Mouse (Mus musculus) hindbrain, embryonic 13.5 days (tissue): ENCODE results near the gene Xylt1. TPM values are rescaled to one million over a fixed set of nuclear protein-coding genes. Genes with fewer than 3 reads are reported as not detected.

Source experiments
- ATAC-seq: fragments of 200-750 bp; cut with Nextera tagmentation; 2 replicates; pipeline ENCODE4 v1.8.0; 2017; ENCODE audit warnings: moderate TSS enrichment; ENCODE audit not compliant: low FRiP score
- H3K27ac ChIP-seq: fragments of 300-500 bp; sonication (generic); 2 replicates; pipeline ENCODE4 v1.5.1; 2015; ENCODE audit warnings: inconsistent platforms, mild to moderate bottlenecking, moderate library complexity
- H3K27me3 ChIP-seq: fragments of 300-500 bp; sonication (generic); 2 replicates; pipeline ENCODE4 v1.6.1; 2015; ENCODE audit warnings: mild to moderate bottlenecking, inconsistent platforms
- H3K36me3 ChIP-seq: fragments of 300-500 bp; sonication (generic); 2 replicates; pipeline ENCODE4 v1.6.1; 2015; ENCODE audit warnings: mild to moderate bottlenecking, inconsistent platforms
- H3K4me1 ChIP-seq: fragments of 300-500 bp; sonication (generic); replicated peaks from 2 replicates; pipeline ENCODE4 v1.6.1; 2015; ENCODE audit warnings: inconsistent platforms
- H3K4me2 ChIP-seq: fragments of 300-500 bp; sonication (generic); 2 replicates; pipeline ENCODE4 v1.6.1; 2015; ENCODE audit warnings: inconsistent platforms, mild to moderate bottlenecking, moderate library complexity
- H3K4me3 ChIP-seq: fragments of 300-500 bp; sonication (generic); 2 replicates; pipeline ENCODE4 v1.5.1; 2015; ENCODE audit warnings: mild to moderate bottlenecking, inconsistent platforms
- H3K9ac ChIP-seq: fragments of 300-500 bp; sonication (generic); 2 replicates; pipeline ENCODE4 v1.6.1; 2015; ENCODE audit warnings: mild to moderate bottlenecking, inconsistent platforms
- H3K9me3 ChIP-seq: fragments of 300-500 bp; sonication (generic); 2 replicates; pipeline ENCODE4 v1.6.1; 2016; ENCODE audit warnings: inconsistent platforms
- WGBS: fragments of 180-500 bp; shearing (Covaris S2); methylation state at CpG from one replicate; pipeline ENCODE4 v1.1.7; 2015; 5-methylcytosine and 5-hydroxymethylcytosine counted together
- polyA plus RNA-seq: library from polyadenylated mRNA; unstranded; fragments of >200 nt; fragmentation: Nextera tagmentation; extraction: Ambion mirVana; gene quantifications from 2 replicates; pipeline ENCODE4 v1.2.1, GENCODE M21; 2015

Xylt1 gene
- polyA plus RNA-seq, 1 experiment from 2014 or later, result 2.3 TPM

- ATAC-seq, result no peak
- Histone ChIP-seq H3K27me3 (no peaks in the 10 kb centered on the region), H3K9ac (no peak overlapping the region), H3K4me2 (no peak overlapping the region), H3K36me3 (peaks cover 8% of the 10 kb centered on the region), H3K27ac (no peak overlapping the region), H3K9me3 (no peaks in the 10 kb centered on the region), H3K4me1 (no peaks in the 10 kb centered on the region), H3K4me3 (no peak overlapping the region)
- WGBS, result 92% methylated on average over 10 of the region's 10 CpGs
Observed at GRCm38 (mm10) chr7:117667286-117667685, 286.5 kb downstream of the Xylt1 start.

- Histone ChIP-seq H3K9me3 (no peaks in the 10 kb centered on the region), H3K9ac (no peak overlapping the region), H3K27ac (no peak overlapping the region), H3K36me3 (peaks cover 8% of the 10 kb centered on the region), H3K4me2 (no peak overlapping the region), H3K4me3 (no peak overlapping the region), H3K4me1 (no peaks in the 10 kb centered on the region), H3K27me3 (no peaks in the 10 kb centered on the region)
- ATAC-seq, result no peak
- 89% methylated on average over 9 of the region's 9 CpGs for WGBS
Observed at GRCm38 (mm10) chr7:117668226-117668625, 287.4 kb downstream of the Xylt1 start.

- ATAC-seq, result no peak
- Histone ChIP-seq H3K36me3 (peaks cover 6% of the 10 kb centered on the region), H3K27me3 (no peaks in the 10 kb centered on the region), H3K4me3 (no peak overlapping the region), H3K27ac (no peak overlapping the region), H3K4me2 (no peak overlapping the region), H3K9me3 (no peaks in the 10 kb centered on the region), H3K4me1 (no peaks in the 10 kb centered on the region), H3K9ac (no peak overlapping the region)
- WGBS, result 89% methylated on average over 7 of the region's 7 CpGs
Observed at GRCm38 (mm10) chr7:117672121-117672591, 291.4 kb downstream of the Xylt1 start.

GRCm38 (mm10) chr7:117686120-117686996, 305.6 kb downstream of the Xylt1 start:
- WGBS, result 7% methylated on average over 5 of the region's 5 CpGs
- ATAC-seq, result peak; percentile 92

GRCm38 (mm10) chr7:117686997-117687302, 306.2 kb downstream of the Xylt1 start:
- Histone ChIP-seq H3K4me1 (peaks cover 9% of the 10 kb centered on the region), H3K36me3 (no peaks in the 10 kb centered on the region), H3K4me2 (no peak overlapping the region), H3K9me3 (no peaks in the 10 kb centered on the region), H3K4me3 (no peak overlapping the region), H3K9ac (no peak overlapping the region), H3K27me3 (0 out of 2 replicates have a peak, but pooled peaks cover 3% of the 10 kb centered on the region), H3K27ac (no peak overlapping the region)
- ATAC-seq, result no peak; the same call in 1 of the 2 replicates
- 31% methylated on average over 3 of the region's 3 CpGs for WGBS

More at GRCm38 (mm10) chr7:117686120-117686996, 305.6 kb downstream of the Xylt1 start:
- H3K27me3 ChIP-seq, result 0 out of 2 replicates have a peak, but pooled peaks cover 3% of the 10 kb centered on the region
- H3K4me1 ChIP-seq, result peaks cover 9% of the 10 kb centered on the region
- H3K4me2 ChIP-seq, result no peak overlapping the region
- no peaks in the 10 kb centered on the region for H3K9me3 ChIP-seq
- H3K4me3 ChIP-seq, result no peak overlapping the region
- no peaks in the 10 kb centered on the region for H3K36me3 ChIP-seq
- H3K27ac ChIP-seq, result 0 out of 2 replicates have a peak overlapping the region, but pooled peaks have one; percentile 30
- H3K9ac ChIP-seq, result no peak overlapping the region

- H3K27ac ChIP-seq, result no peak overlapping the region
- ATAC-seq, result no peak
- no peaks in the 10 kb centered on the region for H3K36me3 ChIP-seq
- peaks cover 15% of the 10 kb centered on the region; the same call in 1 of the 2 replicates for H3K4me1 ChIP-seq
- H3K4me3 ChIP-seq, result no peak overlapping the region
- 89% methylated on average over 4 of the region's 4 CpGs for WGBS
- H3K9me3 ChIP-seq, result no peaks in the 10 kb centered on the region; the same call in 1 of the 2 replicates
- H3K4me2 ChIP-seq, result no peak overlapping the region
- H3K9ac ChIP-seq, result no peak overlapping the region
- no peaks in the 10 kb centered on the region for H3K27me3 ChIP-seq
Observed at GRCm38 (mm10) chr7:117695612-117696011, 314.8 kb downstream of the Xylt1 start.

- Histone ChIP-seq H3K27ac (no peak overlapping the region), H3K36me3 (no peaks in the 10 kb centered on the region), H3K4me3 (no peak overlapping the region), H3K4me1 (peaks cover 15% of the 10 kb centered on the region; the same call in 1 of the 2 replicates), H3K9ac (no peak overlapping the region), H3K4me2 (no peak overlapping the region), H3K9me3 (no peaks in the 10 kb centered on the region; the same call in 1 of the 2 replicates), H3K27me3 (no peaks in the 10 kb centered on the region)
- 97% methylated on average over 4 of the region's 4 CpGs for WGBS
- ATAC-seq, result no peak
Observed at GRCm38 (mm10) chr7:117697681-117698080, 316.9 kb downstream of the Xylt1 start.

GRCm38 (mm10) chr7:117698551-117699114, 317.9 kb downstream of the Xylt1 start:
- Histone ChIP-seq H3K9ac (no peak overlapping the region), H3K4me3 (no peak overlapping the region), H3K4me1 (peaks cover 15% of the 10 kb centered on the region; the same call in 1 of the 2 replicates), H3K27ac (no peak overlapping the region), H3K9me3 (no peaks in the 10 kb centered on the region; the same call in 1 of the 2 replicates), H3K27me3 (no peaks in the 10 kb centered on the region), H3K36me3 (no peaks in the 10 kb centered on the region), H3K4me2 (no peak overlapping the region)
- WGBS, result 80% methylated on average over 1 of the region's 1 CpGs
- no peak for ATAC-seq

GRCm38 (mm10) chr7:117699343-117699985, 318.7 kb downstream of the Xylt1 start:
- Histone ChIP-seq H3K4me1 (peaks cover 15% of the 10 kb centered on the region; the same call in 1 of the 2 replicates), H3K27ac (no peak overlapping the region), H3K9ac (no peak overlapping the region), H3K27me3 (no peaks in the 10 kb centered on the region), H3K36me3 (no peaks in the 10 kb centered on the region), H3K9me3 (no peaks in the 10 kb centered on the region; the same call in 1 of the 2 replicates), H3K4me2 (no peak overlapping the region), H3K4me3 (no peak overlapping the region)
- ATAC-seq, result peak; percentile 77
- 62% methylated on average over 4 of the region's 4 CpGs for WGBS

GRCm38 (mm10) chr7:117700066-117700465, 319.3 kb downstream of the Xylt1 start:
- H3K27ac ChIP-seq, result no peak overlapping the region
- ATAC-seq, result 0 out of 2 replicates have a peak, but pooled peaks have one; percentile 36

GRCm38 (mm10) chr7:117709901-117710607, 329.3 kb downstream of the Xylt1 start:
- Histone ChIP-seq H3K27me3 (no peaks in the 10 kb centered on the region), H3K27ac (no peak overlapping the region), H3K9me3 (0 out of 2 replicates have a peak, but pooled peaks cover 2% of the 10 kb centered on the region), H3K36me3 (no peaks in the 10 kb centered on the region), H3K9ac (no peak overlapping the region), H3K4me2 (no peak overlapping the region), H3K4me1 (no peaks in the 10 kb centered on the region), H3K4me3 (no peak overlapping the region)
- no peak for ATAC-seq
- WGBS, result 61% methylated on average over 10 of the region's 10 CpGs

More at GRCm38 (mm10) chr7:117700066-117700465, 319.3 kb downstream of the Xylt1 start:
- no peak overlapping the region for H3K9ac ChIP-seq
- H3K27me3 ChIP-seq, result no peaks in the 10 kb centered on the region
- no peaks in the 10 kb centered on the region for H3K36me3 ChIP-seq
- H3K9me3 ChIP-seq, result no peaks in the 10 kb centered on the region; the same call in 1 of the 2 replicates
- no peak overlapping the region for H3K4me2 ChIP-seq
- WGBS, result 58% methylated on average over 6 of the region's 6 CpGs
- no peak overlapping the region for H3K4me3 ChIP-seq
- H3K4me1 ChIP-seq, result peaks cover 15% of the 10 kb centered on the region; the same call in 1 of the 2 replicates
